Mouse (Mus musculus) testis, adult 2 months (tissue): ENCODE data around the gene Apbb1ip. TPM values are rescaled to one million over a fixed set of nuclear protein-coding genes. Genes with fewer than 3 reads are reported as not detected.
A peak's percentile ranks its signal among the peaks of the same experiment; 100 is the strongest.

Experiments used
- H3K27ac ChIP-seq: fragments of 200-500 bp; 2 replicates; pipeline ENCODE4 v1.5.1; 2012; ENCODE audit warnings: low read depth, low read length; ENCODE audit not compliant: control insufficient read depth, insufficient read depth
- H3K27me3 ChIP-seq: fragments of 200-500 bp; 2 replicates; pipeline ENCODE4 v1.6.1; 2012; ENCODE audit warnings: mild to moderate bottlenecking, low read length, moderate library complexity; ENCODE audit not compliant: control insufficient read depth, insufficient read depth
- H3K36me3 ChIP-seq: fragments of 200-500 bp; 2 replicates; pipeline ENCODE4 v1.6.1; 2012; ENCODE audit warnings: mild to moderate bottlenecking, low read length; ENCODE audit not compliant: control insufficient read depth, insufficient read depth
- H3K4me1 ChIP-seq: fragments of 200-500 bp; 2 replicates; pipeline ENCODE4 v1.6.1; 2012; ENCODE audit warnings: low read length; ENCODE audit not compliant: control insufficient read depth, insufficient read depth
- H3K4me3 ChIP-seq: fragments of 200-500 bp; 2 replicates; pipeline ENCODE4 v1.5.1; 2012; ENCODE audit warnings: low read depth, mild to moderate bottlenecking, low read length, moderate library complexity, mixed read lengths; ENCODE audit not compliant: control insufficient read depth
- CTCF ChIP-seq: fragments of 200-500 bp; IDR thresholded peaks from 2 replicates; pipeline ENCODE4 v1.5.1; 2012; ENCODE audit warnings: low read depth, mild to moderate bottlenecking, inconsistent platforms, low read length, moderate library complexity; ENCODE audit not compliant: control insufficient read depth, insufficient read depth, insufficient replicate concordance
- POLR2A ChIP-seq: fragments of 200-500 bp; IDR thresholded peaks from 2 replicates; pipeline ENCODE4 v1.6.1; 2012; ENCODE audit warnings: low read depth, mild to moderate bottlenecking, inconsistent platforms, low read length, moderate library complexity; ENCODE audit not compliant: control insufficient read depth
- polyA plus RNA-seq: library from polyadenylated mRNA; depleted of rRNA; stranded (reverse); fragments of >200 nt; gene quantifications from 2 replicates; pipeline ENCODE4 v1.2.3, GENCODE M21; 2012; rRNA removed

The Apbb1ip gene
- 2.4 and 2.8 TPM in 2 replicates for polyA plus RNA-seq

GRCm38 (mm10) chr2:22773549-22774180 is at the start of gene Apbb1ip:
Gene Apbb1ip, plus strand, starts transcription at chr2:22774094.
- peak within 1 kb of the TSS; percentile 74 for H3K4me3 ChIP-seq
- H3K27ac ChIP-seq: no peak within 1 kb of the TSS
- H3K36me3 ChIP-seq: no peaks in the 10 kb centered on the region
- peaks cover 9% of the 10 kb centered on the region for H3K4me1 ChIP-seq
- no peaks in the 10 kb centered on the region for H3K27me3 ChIP-seq
- TF ChIP-seq CTCF (no peak), POLR2A (no peak)

GRCm38 (mm10) chr2:22727113-22727512 is 46.8 kb upstream of the Apbb1ip start:
- no peaks in the 10 kb centered on the region for H3K4me1 ChIP-seq
- no peak overlapping the region for H3K27ac ChIP-seq
- no peaks in the 10 kb centered on the region for H3K27me3 ChIP-seq

GRCm38 (mm10) chr2:22736134-22736533 is 37.8 kb upstream of the Apbb1ip start:
- TF ChIP-seq POLR2A (no peak), CTCF (no peak)
- no peak overlapping the region for H3K4me3 ChIP-seq

More at GRCm38 (mm10) chr2:22727113-22727512, 46.8 kb upstream of the Apbb1ip start:
- Histone ChIP-seq H3K36me3 (no peaks in the 10 kb centered on the region), H3K4me3 (no peak overlapping the region)
- TF ChIP-seq CTCF: no peak
- no peak for TF ChIP-seq POLR2A

GRCm38 (mm10) chr2:22739369-22739768 is 34.5 kb upstream of the Apbb1ip start:
- no peak overlapping the region for H3K4me3 ChIP-seq
- H3K27me3 ChIP-seq: no peaks in the 10 kb centered on the region
- TF ChIP-seq CTCF: no peak
- TF ChIP-seq POLR2A: no peak
- H3K27ac ChIP-seq: no peak overlapping the region
- H3K4me1 ChIP-seq: no peaks in the 10 kb centered on the region
- no peaks in the 10 kb centered on the region for H3K36me3 ChIP-seq

More at GRCm38 (mm10) chr2:22736134-22736533, 37.8 kb upstream of the Apbb1ip start:
- no peaks in the 10 kb centered on the region for H3K36me3 ChIP-seq
- H3K4me1 ChIP-seq: no peaks in the 10 kb centered on the region
- no peaks in the 10 kb centered on the region for H3K27me3 ChIP-seq
- H3K27ac ChIP-seq: no peak overlapping the region

- TF ChIP-seq CTCF (no peak), POLR2A (no peak)
- Histone ChIP-seq H3K27ac (no peak overlapping the region), H3K27me3 (no peaks in the 10 kb centered on the region), H3K36me3 (no peaks in the 10 kb centered on the region), H3K4me3 (no peak overlapping the region), H3K4me1 (no peaks in the 10 kb centered on the region)
These were observed 33.5 kb upstream of the Apbb1ip start for GRCm38 (mm10) chr2:22740441-22740840.

GRCm38 (mm10) chr2:22741222-22741621 is 32.7 kb upstream of the Apbb1ip start:
- H3K4me3 ChIP-seq: no peak overlapping the region
- peak; percentile 41; the same call in 1 of the 2 replicates for TF ChIP-seq CTCF
- TF ChIP-seq POLR2A: no peak
- no peaks in the 10 kb centered on the region for H3K36me3 ChIP-seq
- no peaks in the 10 kb centered on the region for H3K27me3 ChIP-seq
- H3K27ac ChIP-seq: no peak overlapping the region
- no peaks in the 10 kb centered on the region for H3K4me1 ChIP-seq

GRCm38 (mm10) chr2:22744121-22744761 is 29.7 kb upstream of the Apbb1ip start:
- TF ChIP-seq POLR2A: no peak
- no peak for TF ChIP-seq CTCF

GRCm38 (mm10) chr2:22744876-22745275 is 29.0 kb upstream of the Apbb1ip start:
- Histone ChIP-seq H3K4me1 (no peaks in the 10 kb centered on the region), H3K36me3 (no peaks in the 10 kb centered on the region), H3K27me3 (no peaks in the 10 kb centered on the region), H3K4me3 (no peak overlapping the region), H3K27ac (no peak overlapping the region)
- TF ChIP-seq POLR2A (no peak), CTCF (no peak)

More at GRCm38 (mm10) chr2:22744121-22744761, 29.7 kb upstream of the Apbb1ip start:
- no peak overlapping the region for H3K27ac ChIP-seq
- H3K36me3 ChIP-seq: no peaks in the 10 kb centered on the region
- H3K27me3 ChIP-seq: no peaks in the 10 kb centered on the region
- H3K4me1 ChIP-seq: no peaks in the 10 kb centered on the region
- no peak overlapping the region; the same call in 1 of the 2 replicates for H3K4me3 ChIP-seq
